Comparison of ENCODE assay signal across 8 mouse cellular contexts in genomic region chr6:120579831-120580712, GRCm38 (mm10). TPM values are rescaled to one million over a fixed set of nuclear protein-coding genes. Genes with fewer than 3 reads are reported as not detected.
DNase-seq lines count a peak whose midpoint lies in the region; ATAC-seq and TF ChIP-seq lines count a peak whose summit lies in the region.

No protein-coding gene starts in this region.

- H3K9me3 ChIP-seq in embryonic facial prominence, embryonic 13.5 days, result no peaks in the 10 kb centered on the region
- H3K9me3 ChIP-seq in heart, embryonic 11.5 days (replicated peaks; ENCODE audit: control insufficient read depth, low read length), result no peaks in the 10 kb centered on the region
- H3K9me3 ChIP-seq in liver, embryonic 14.5 days (ENCODE audit: control insufficient read depth, low read length), result no peaks in the 10 kb centered on the region

- peak overlapping the region; percentile 89 for H3K4me2 ChIP-seq in embryonic facial prominence, embryonic 13.5 days
- H3K4me2 ChIP-seq in heart, embryonic 11.5 days, result peak overlapping the region; percentile 93
- H3K4me2 ChIP-seq in liver, embryonic 14.5 days (ENCODE audit: low read depth), result peak overlapping the region; percentile 80

- 0% methylated on average over 21 of the region's 23 CpGs for WGBS in embryonic facial prominence, embryonic 13.5 days
- under 1% methylated on average over 23 of the region's 23 CpGs for WGBS in heart, embryonic 11.5 days (ENCODE audit: insufficient replicate concordance)
- 1% methylated on average over 22 of the region's 23 CpGs for WGBS in liver, embryonic 14.5 days (ENCODE audit: insufficient replicate concordance)

- H3K9ac ChIP-seq in embryonic facial prominence, embryonic 13.5 days, result peak overlapping the region; percentile 64
- H3K9ac ChIP-seq in heart, embryonic 11.5 days (ENCODE audit: low read depth, low read length), result peak overlapping the region; percentile 64
- H3K9ac ChIP-seq in liver, embryonic 14.5 days (replicated peaks), result peak overlapping the region; percentile 67

- H3K27me3 ChIP-seq in embryonic facial prominence, embryonic 13.5 days, result peaks cover 9% of the 10 kb centered on the region
- H3K27me3 ChIP-seq in heart, embryonic 11.5 days (ENCODE audit: control insufficient read depth, insufficient read depth, low read length), result 0 out of 2 replicates have a peak, but pooled peaks cover 9% of the 10 kb centered on the region
- H3K27me3 ChIP-seq in liver, embryonic 14.5 days (ENCODE audit: control insufficient read depth, insufficient read depth, low read length), result no peaks in the 10 kb centered on the region

- peak; percentile 80 for ATAC-seq in embryonic facial prominence, embryonic 13.5 days (ENCODE audit: insufficient number of reproducible peaks, insufficient read depth, low FRiP score, low TSS enrichment, low read depth)
- peak; percentile 84 for ATAC-seq in heart, embryonic 11.5 days (replicated peaks; ENCODE audit: insufficient number of reproducible peaks, low FRiP score, low TSS enrichment)
- ATAC-seq in liver, embryonic 14.5 days (ENCODE audit: insufficient read depth), result peak; percentile 98

- peak; percentile 76 for DNase-seq in CD4-positive, CD25-positive, alpha-beta regulatory T cell, adult 2 months (ENCODE audit: low read depth, low spot score)
- peak; percentile 31 to 52 for DNase-seq in adrenal gland, postnatal 36 days
- DNase-seq in kidney, postnatal 10 days, result peak; percentile 67
- peak; percentile 68 to 78 (median 77) for DNase-seq in liver, embryonic 14.5 days (ENCODE audit: low read depth in 3 of 3, low spot score in 3 of 3)
- DNase-seq in neural tube, embryonic 10.5 days (ENCODE audit: extremely low spot score, low spot score), result peak; percentile 77
- DNase-seq in testis, postnatal 10 days (ENCODE audit: low spot score), result peak; percentile 45

- peak overlapping the region; percentile 44 for H3K27ac ChIP-seq in embryonic facial prominence, embryonic 13.5 days
- H3K27ac ChIP-seq in heart, embryonic 11.5 days (ENCODE audit: low read depth, low read length), result no peak overlapping the region
- H3K27ac ChIP-seq in liver, embryonic 14.5 days, result peak overlapping the region; percentile 86

- peak; percentile 69 for TF ChIP-seq CTCF in liver, embryonic 14.5 days (IDR thresholded peaks at IDR 0.05; ENCODE audit: low read depth)

- no peaks in the 10 kb centered on the region for H3K36me3 ChIP-seq in embryonic facial prominence, embryonic 13.5 days
- no peaks in the 10 kb centered on the region for H3K36me3 ChIP-seq in heart, embryonic 11.5 days (ENCODE audit: control insufficient read depth, insufficient read depth, low read length)
- H3K36me3 ChIP-seq in liver, embryonic 14.5 days (replicated peaks; ENCODE audit: control insufficient read depth, insufficient read depth, low read depth), result no peaks in the 10 kb centered on the region

- H3K4me1 ChIP-seq in embryonic facial prominence, embryonic 13.5 days, result peaks cover 23% of the 10 kb centered on the region
- peaks cover 8% of the 10 kb centered on the region; the same call in 1 of the 2 replicates for H3K4me1 ChIP-seq in heart, embryonic 11.5 days (ENCODE audit: control insufficient read depth, insufficient read depth, low read length)
- peaks cover 17 to 28% of the 10 kb centered on the region in 2 experiments for H3K4me1 ChIP-seq in liver, embryonic 14.5 days (replicated peaks; ENCODE audit: control insufficient read depth in 2 of 2, insufficient read depth in 2 of 2, low read length in 1 of 2)

- peak; percentile 31; the same call in 1 of the 2 replicates for TF ChIP-seq EP300 in liver, embryonic 14.5 days (IDR thresholded peaks at IDR 0.05; ENCODE audit: low read depth)

- H3K4me3 ChIP-seq in embryonic facial prominence, embryonic 13.5 days, result peak overlapping the region; percentile 47
- peak overlapping the region; percentile 50 for H3K4me3 ChIP-seq in heart, embryonic 11.5 days (ENCODE audit: low read depth, low read length)
- H3K4me3 ChIP-seq in liver, embryonic 14.5 days (ENCODE audit: insufficient read depth in 1 of 2, low read depth in 2 of 2, low read length in 2 of 2), result peak overlapping the region; percentile 48 to 55

RNA-seq across cellular contexts. Expression of gene Hdhd5, which starts 49.0 kb away (rescaled TPM):
- 10 to 100 TPM; 25.3 to 32.1 TPM for total RNA-seq in adrenal gland, postnatal 36 days (2021)
- polyA plus RNA-seq in embryonic facial prominence, embryonic 13.5 days (2015; fragmentation: Nextera tagmentation; extraction: Ambion mirVana), result 18.8 and 19.8 TPM in 2 replicates
- 13.2 and 17.5 TPM in 2 replicates for polyA plus RNA-seq in heart, embryonic 11.5 days (2014; fragmentation: Nextera tagmentation; extraction: Ambion mirVana)
- polyA plus RNA-seq in liver, embryonic 14.5 days (2012; rRNA removed), result 8.4 and 8.8 TPM in 2 replicates
- polyA plus RNA-seq in liver, embryonic 14.5 days (2014; fragmentation: Nextera tagmentation; extraction: Ambion mirVana), result 5.6 and 6.1 TPM in 2 replicates
